Mouse (Mus musculus): ENCODE measurements around the gene Ell2. TPM values are rescaled to one million over a fixed set of nuclear protein-coding genes. Genes with fewer than 3 reads are reported as not detected.

Ell2 gene
- total RNA-seq, 2 experiments from 2014 or later, result 21.2 to 22.8 TPM

GRCm38 (mm10) chr13:75729834-75730233 lies 23.3 kb downstream of the Ell2 start:
- DNase-seq (ENCODE audit: low spot score in 2 of 2), result no peak

- no peak for DNase-seq (ENCODE audit: low spot score in 2 of 2)
Measured at GRCm38 (mm10) chr13:75730717-75731116, 24.2 kb downstream of the Ell2 start.

- no peak for DNase-seq (ENCODE audit: low spot score in 2 of 2)
Measured at GRCm38 (mm10) chr13:75733594-75734161, 27.1 kb downstream of the Ell2 start.

- DNase-seq (ENCODE audit: low spot score in 2 of 2), result no peak
Measured at GRCm38 (mm10) chr13:75734231-75734630, 27.7 kb downstream of the Ell2 start.

GRCm38 (mm10) chr13:75735606-75736005 lies 29.0 kb downstream of the Ell2 start:
- no peak for DNase-seq (ENCODE audit: low spot score in 2 of 2)

GRCm38 (mm10) chr13:75737991-75738390 lies 31.4 kb downstream of the Ell2 start:
- no peak for DNase-seq (ENCODE audit: low spot score in 2 of 2)

- DNase-seq (ENCODE audit: low spot score in 2 of 2), result no peak
Measured at GRCm38 (mm10) chr13:75738536-75738935, 32.0 kb downstream of the Ell2 start.

GRCm38 (mm10) chr13:75738957-75739356 lies 32.4 kb downstream of the Ell2 start:
- DNase-seq (ENCODE audit: low spot score in 2 of 2), result no peak

GRCm38 (mm10) chr13:75740018-75740417 lies 33.5 kb downstream of the Ell2 start:
- no peak for DNase-seq (ENCODE audit: low spot score in 2 of 2)

- DNase-seq (ENCODE audit: low spot score in 2 of 2), result no peak
Measured at GRCm38 (mm10) chr13:75741119-75741518, 34.6 kb downstream of the Ell2 start.

GRCm38 (mm10) chr13:75741736-75742729 lies 35.5 kb downstream of the Ell2 start:
- DNase-seq (ENCODE audit: low spot score in 2 of 2), result no peak

- no peak for DNase-seq (ENCODE audit: low spot score in 2 of 2)
Measured at GRCm38 (mm10) chr13:75742970-75743369, 36.4 kb downstream of the Ell2 start.

- DNase-seq (ENCODE audit: low spot score in 2 of 2), result no peak
Measured at GRCm38 (mm10) chr13:75744065-75744464, 37.5 kb downstream of the Ell2 start.

GRCm38 (mm10) chr13:75745328-75745727 lies 38.8 kb downstream of the Ell2 start:
- DNase-seq (ENCODE audit: low spot score in 2 of 2), result no peak

- DNase-seq (ENCODE audit: low spot score in 2 of 2), result no peak
Measured at GRCm38 (mm10) chr13:75747265-75747664, 40.7 kb downstream of the Ell2 start.

- no peak for DNase-seq (ENCODE audit: low spot score in 2 of 2)
Measured at GRCm38 (mm10) chr13:75748685-75749084, 42.1 kb downstream of the Ell2 start.

- DNase-seq (ENCODE audit: low spot score in 2 of 2), result no peak
Measured at GRCm38 (mm10) chr13:75750785-75751184, 44.2 kb downstream of the Ell2 start.

- peak; percentile 28 to 62 for DNase-seq (ENCODE audit: low spot score in 2 of 2)
Measured at GRCm38 (mm10) chr13:75752216-75752938, 45.8 kb downstream of the Ell2 start.

GRCm38 (mm10) chr13:75754398-75754797 lies 47.8 kb downstream of the Ell2 start:
- no peak for DNase-seq (ENCODE audit: low spot score in 2 of 2)

GRCm38 (mm10) chr13:75760859-75761548 lies 54.4 kb downstream of the Ell2 start:
- DNase-seq (ENCODE audit: low spot score in 2 of 2), result no peak

- DNase-seq (ENCODE audit: low spot score in 2 of 2), result no peak
Measured at GRCm38 (mm10) chr13:75762759-75763158, 56.2 kb downstream of the Ell2 start.

Data from gastrocnemius, postnatal 4 days (tissue).